Mouse (Mus musculus) gastrocnemius, postnatal 36 days (tissue): ENCODE data around the gene Senp2. TPM values are rescaled to one million over a fixed set of nuclear protein-coding genes. Genes with fewer than 3 reads are reported as not detected.

ENCODE experiments used
- DNase-seq, 2 experiments: peaks; one replicate each; pipeline ENCODE4 v3.0.0; 2022
- intact Hi-C: fragments of 180-260 bp; cut with DNase I; formaldehyde crosslinking; loops from one replicate; pipeline ENCODE4 v1.15.1; 2025
- total RNA-seq, 2 experiments: library from RNA; stranded (reverse); gene quantifications; 2 replicates each; pipeline ENCODE4 v1.2.3; 2021

The Senp2 gene
- total RNA-seq, 2 experiments from 2014 or later, result 25.3 to 27.4 TPM

GRCm38 (mm10) chr16:22080125-22080710 is 70.9 kb downstream of the Senp2 start:
- intact Hi-C loops, result no loop called here
- no peak for DNase-seq

GRCm38 (mm10) chr16:22085411-22085810 is 76.1 kb downstream of the Senp2 start:
- no peak for DNase-seq
- intact Hi-C loops, result no loop called here

DNA sequence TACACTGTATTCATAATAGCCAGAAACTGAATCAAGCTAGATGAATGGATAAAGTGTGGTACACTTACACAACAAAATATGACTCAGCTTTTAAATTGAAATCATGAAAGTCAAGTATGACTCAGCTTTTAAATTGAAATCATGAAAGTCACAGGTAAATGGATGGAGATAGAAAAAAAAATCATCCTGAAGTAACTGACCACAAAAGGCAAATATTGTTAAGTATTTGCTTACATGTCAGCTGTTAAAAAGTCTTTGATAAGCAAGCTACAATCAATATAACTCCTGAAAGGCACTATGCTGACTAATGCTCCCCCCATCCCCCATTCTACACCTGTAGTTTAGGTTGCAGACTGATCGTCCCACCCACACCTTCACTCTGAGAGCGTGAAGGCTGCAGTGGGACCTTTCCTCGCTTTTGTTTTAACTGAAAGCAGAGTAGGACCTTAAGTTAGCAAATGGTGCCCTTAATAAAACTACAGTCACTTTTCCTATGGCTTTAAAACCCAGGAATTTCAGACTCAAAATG is 82.0 kb downstream of the Senp2 start:
- intact Hi-C loops, result no loop called here

DNA sequence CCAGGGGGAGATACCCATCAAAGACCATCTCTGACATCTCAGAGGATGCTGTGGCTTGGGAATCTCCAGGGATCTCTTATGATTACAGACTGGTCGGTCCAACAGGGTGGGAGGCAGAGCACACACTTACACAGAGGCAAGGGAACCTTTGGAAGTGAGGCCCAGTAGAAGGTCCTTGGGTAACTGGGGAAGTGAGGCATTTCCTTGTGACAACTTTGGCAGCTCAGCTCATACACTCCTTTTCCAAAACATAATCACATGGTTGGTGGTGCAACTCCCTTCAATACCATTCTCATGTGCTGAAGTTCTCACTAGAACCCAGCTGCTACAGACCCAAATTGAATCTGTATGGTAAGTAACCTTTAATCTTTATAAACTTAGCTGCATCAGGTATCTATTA is 86.5 kb downstream of the Senp2 start:
- DNase-seq, result no peak
- intact Hi-C loops, result no loop called here

More for the DNA sequence above, 82.0 kb downstream of the Senp2 start:
- no peak for DNase-seq

DNA sequence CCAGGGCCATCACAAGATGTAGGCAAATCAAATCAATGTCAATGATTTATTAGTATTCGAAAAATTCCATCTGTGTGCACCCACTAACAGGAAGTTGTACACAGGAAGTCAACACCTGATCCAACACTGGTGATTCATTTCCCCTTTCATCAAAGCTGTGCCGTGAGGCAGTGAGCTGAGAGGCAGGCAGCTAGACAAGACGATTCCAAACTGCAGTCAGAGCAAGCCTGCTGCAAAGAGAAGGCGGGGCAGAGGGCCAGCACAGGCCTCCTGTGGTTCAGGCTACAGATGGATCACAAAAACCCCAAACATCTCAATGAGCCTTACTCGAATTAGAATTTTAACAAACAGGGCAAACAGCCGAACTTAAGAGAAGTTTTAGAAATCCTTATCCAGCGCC is 88.4 kb downstream of the Senp2 start:
- intact Hi-C loops, result no loop called here

More for the DNA sequence above, 88.4 kb downstream of the Senp2 start:
- no peak for DNase-seq

Other genes starting within 250 kb of the Senp2 start
- 1 to 10 TPM; 3.1 to 7.5 TPM for gene Ehhadh, start 221.7 kb upstream of the Senp2 start, total RNA-seq
- gene Map3k13, start 215.1 kb upstream of the Senp2 start, total RNA-seq, result under 1 TPM; 0.41 to 0.42 TPM
- 1 to 10 TPM; 2.8 to 5.0 TPM for gene Tmem41a, start 61.9 kb upstream of the Senp2 start, total RNA-seq
- not detected for gene Liph, start 13.8 kb upstream of the Senp2 start, total RNA-seq
- gene Igf2bp2, start 153.8 kb downstream of the Senp2 start, total RNA-seq, result 1 to 10 TPM; 2.1 TPM